Mouse (Mus musculus) neural tube, embryonic 11.5 days (tissue): ENCODE measurements around the gene Bloc1s6. TPM values are rescaled to one million over a fixed set of nuclear protein-coding genes. Genes with fewer than 3 reads are reported as not detected.
A peak's percentile ranks its signal among the peaks of the same experiment; 100 is the strongest.

Experiments used
- ATAC-seq: fragments of 200-750 bp; cut with Nextera tagmentation; 2 replicates; pipeline ENCODE4 v1.8.0; 2017; ENCODE audit warnings: moderate number of reproducible peaks, mild to moderate bottlenecking, moderate TSS enrichment, moderate library complexity; ENCODE audit not compliant: insufficient read depth, low FRiP score, low TSS enrichment
- DNase-seq: peaks from one replicate; pipeline ENCODE4 v3.0.0-alpha.2; 2015; ENCODE audit warnings: low spot score
- H3K27ac ChIP-seq: fragments of 300-500 bp; sonication (generic); 2 replicates; pipeline ENCODE4 v1.5.1; 2014; ENCODE audit warnings: low read depth, mild to moderate bottlenecking, low read length
- H3K27me3 ChIP-seq: fragments of 300-500 bp; sonication (generic); 2 replicates; pipeline ENCODE4 v1.6.1; 2014; ENCODE audit warnings: mild to moderate bottlenecking, low read length, mixed read lengths; ENCODE audit not compliant: control insufficient read depth, insufficient read depth
- H3K36me3 ChIP-seq: fragments of 300-500 bp; sonication (generic); 2 replicates; pipeline ENCODE4 v1.6.1; 2014; ENCODE audit warnings: mild to moderate bottlenecking, low read length, moderate library complexity, mixed read lengths; ENCODE audit not compliant: control insufficient read depth, insufficient read depth
- H3K4me1 ChIP-seq: fragments of 300-500 bp; sonication (generic); 2 replicates; pipeline ENCODE4 v1.6.1; 2014; ENCODE audit warnings: low read length, mixed read lengths; ENCODE audit not compliant: control insufficient read depth, insufficient read depth
- H3K4me2 ChIP-seq: fragments of 300-500 bp; sonication (generic); 2 replicates; pipeline ENCODE4 v1.6.1; 2014; ENCODE audit warnings: low read depth, mild to moderate bottlenecking, moderate library complexity
- H3K4me3 ChIP-seq: fragments of 300-500 bp; sonication (generic); 2 replicates; pipeline ENCODE4 v1.5.1; 2014; ENCODE audit warnings: low read depth, low read length
- H3K9ac ChIP-seq: fragments of 300-500 bp; sonication (generic); 2 replicates; pipeline ENCODE4 v1.6.1; 2014; ENCODE audit warnings: mild to moderate bottlenecking, low read length
- H3K9me3 ChIP-seq: fragments of 300-500 bp; sonication (generic); 2 replicates; pipeline ENCODE4 v1.6.1; 2016; ENCODE audit warnings: low read length; ENCODE audit not compliant: control insufficient read depth
- WGBS: fragments of 180-500 bp; shearing (Covaris S2); extraction: QIAGEN DNeasy Blood & Tissue Kit; methylation state at CpG from one replicate; pipeline ENCODE4 v1.1.7; 2014; 5-methylcytosine and 5-hydroxymethylcytosine counted together
- polyA plus RNA-seq: library from polyadenylated mRNA; unstranded; fragments of >200 nt; fragmentation: Nextera tagmentation; extraction: Ambion mirVana; gene quantifications from 2 replicates; pipeline ENCODE4 v1.2.1, GENCODE M21; 2014

The Bloc1s6 gene
- polyA plus RNA-seq, 1 experiment from 2014 or later, result 67.4 TPM

- Histone ChIP-seq H3K9ac (no peak overlapping the region), H3K27me3 (no peaks in the 10 kb centered on the region), H3K4me2 (no peak overlapping the region), H3K9me3 (no peaks in the 10 kb centered on the region), H3K4me1 (no peaks in the 10 kb centered on the region), H3K36me3 (no peaks in the 10 kb centered on the region), H3K4me3 (no peak overlapping the region), H3K27ac (no peak overlapping the region)
- DNase-seq (no peak), ATAC-seq (no peak)
- 89% methylated on average over 9 of the region's 9 CpGs for WGBS
These were observed 8.2 kb downstream of the Bloc1s6 start for GRCm38 (mm10) chr2:122746461-122746860.

DNA sequence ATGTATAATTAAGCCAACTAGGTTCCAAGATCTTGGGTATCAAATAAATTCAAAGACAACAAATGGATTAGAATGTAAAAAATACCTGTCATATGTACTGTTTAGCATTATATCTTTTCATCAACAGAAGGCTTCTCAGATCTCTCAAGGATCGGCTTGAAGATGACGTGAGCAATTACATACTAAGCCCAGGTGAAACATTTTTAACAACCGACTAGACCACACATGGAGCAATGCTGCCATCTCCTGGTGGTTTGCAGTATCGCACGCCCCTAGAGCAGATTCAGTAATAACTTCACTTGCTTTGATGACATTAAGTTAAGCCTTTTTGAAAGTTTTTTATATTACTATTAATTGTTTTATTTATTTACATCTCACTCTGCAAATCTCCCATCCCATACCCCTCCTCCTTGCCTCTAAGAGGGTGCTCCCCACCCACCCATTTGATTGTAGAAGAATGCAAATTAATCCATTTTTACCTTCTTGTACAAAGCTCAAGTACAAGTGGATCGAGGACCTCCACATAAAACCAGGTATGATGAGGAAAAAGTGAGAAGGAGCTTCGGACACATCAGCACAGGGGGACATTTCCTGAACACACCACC lies 15.5 kb downstream of the Bloc1s6 start:
- 19% methylated on average over 7 of the region's 7 CpGs for WGBS
- Histone ChIP-seq H3K27me3 (no peaks in the 10 kb centered on the region), H3K4me1 (no peaks in the 10 kb centered on the region), H3K4me3 (no peak overlapping the region), H3K9ac (no peak overlapping the region), H3K36me3 (no peaks in the 10 kb centered on the region), H3K4me2 (no peak overlapping the region), H3K27ac (no peak overlapping the region), H3K9me3 (no peaks in the 10 kb centered on the region)
- DNase-seq (peak; percentile 78), ATAC-seq (peak; percentile 38; the same call in 1 of the 2 replicates)

DNA sequence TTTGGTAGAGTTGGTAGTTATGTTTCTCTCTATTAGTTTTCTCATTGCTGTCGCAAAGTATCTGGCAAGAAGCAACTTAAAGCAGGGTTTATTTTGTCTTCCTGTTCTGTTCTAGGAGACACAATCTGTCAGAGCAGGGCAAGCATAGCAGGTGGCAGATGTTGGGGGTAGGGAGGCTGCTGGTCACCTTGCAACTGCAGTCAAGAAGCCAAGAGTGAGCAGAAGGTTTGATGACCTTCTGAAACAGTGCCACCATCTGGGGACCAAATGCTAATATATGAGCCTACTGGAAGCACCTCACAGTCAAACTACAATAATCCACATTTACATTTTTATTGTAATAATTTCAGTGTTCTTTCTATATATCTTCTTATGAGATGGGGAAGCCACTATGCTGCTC lies 21.5 kb downstream of the Bloc1s6 start:
- 96% methylated on average over 1 of the region's 1 CpGs for WGBS
- H3K9ac ChIP-seq, result no peak overlapping the region
- peaks cover under 1% of the 10 kb centered on the region; the same call in 1 of the 2 replicates for H3K27me3 ChIP-seq
- no peaks in the 10 kb centered on the region for H3K4me1 ChIP-seq
- no peaks in the 10 kb centered on the region for H3K9me3 ChIP-seq
- H3K4me2 ChIP-seq, result no peak overlapping the region
- H3K27ac ChIP-seq, result no peak overlapping the region
- no peaks in the 10 kb centered on the region for H3K36me3 ChIP-seq
- ATAC-seq (no peak), DNase-seq (no peak)
- no peak overlapping the region for H3K4me3 ChIP-seq

GRCm38 (mm10) chr2:122762991-122763390 lies 24.7 kb downstream of the Bloc1s6 start:
- no peaks in the 10 kb centered on the region for H3K36me3 ChIP-seq
- H3K9ac ChIP-seq, result no peak overlapping the region
- no peak for DNase-seq
- no peak for ATAC-seq
- no peak overlapping the region for H3K4me3 ChIP-seq
- no peaks in the 10 kb centered on the region for H3K4me1 ChIP-seq
- H3K27me3 ChIP-seq, result peaks cover 9% of the 10 kb centered on the region
- WGBS, result 66% methylated on average over 3 of the region's 3 CpGs
- H3K27ac ChIP-seq, result no peak overlapping the region
- H3K9me3 ChIP-seq, result no peaks in the 10 kb centered on the region
- H3K4me2 ChIP-seq, result no peak overlapping the region

DNA sequence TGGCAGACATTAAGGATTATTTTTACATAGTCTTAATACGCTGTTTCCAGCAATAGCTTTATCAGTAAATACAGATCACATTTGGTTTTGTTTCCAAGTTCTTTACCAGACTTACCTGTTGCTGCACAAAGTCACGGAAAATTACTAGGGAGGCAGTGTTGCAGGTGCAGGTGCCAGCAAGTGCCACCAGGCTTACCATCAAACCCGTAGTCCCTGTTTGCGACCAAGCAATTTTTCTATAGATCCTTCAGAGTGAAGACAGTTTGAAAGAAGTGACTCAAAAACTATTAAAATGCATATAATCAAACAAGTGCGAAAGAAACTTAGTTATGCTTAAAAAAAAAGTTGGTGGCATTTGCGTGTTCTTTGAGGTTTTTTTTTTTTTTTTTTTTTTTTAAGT lies 26.2 kb downstream of the Bloc1s6 start:
- Histone ChIP-seq H3K9ac (no peak overlapping the region), H3K4me1 (no peaks in the 10 kb centered on the region), H3K4me2 (no peak overlapping the region), H3K36me3 (no peaks in the 10 kb centered on the region), H3K4me3 (no peak overlapping the region; the same call in 1 of the 2 replicates), H3K9me3 (no peaks in the 10 kb centered on the region), H3K27ac (no peak overlapping the region), H3K27me3 (peaks cover 9% of the 10 kb centered on the region)
- DNase-seq (no peak), ATAC-seq (no peak)
- 49% methylated on average over 6 of the region's 6 CpGs for WGBS

DNA sequence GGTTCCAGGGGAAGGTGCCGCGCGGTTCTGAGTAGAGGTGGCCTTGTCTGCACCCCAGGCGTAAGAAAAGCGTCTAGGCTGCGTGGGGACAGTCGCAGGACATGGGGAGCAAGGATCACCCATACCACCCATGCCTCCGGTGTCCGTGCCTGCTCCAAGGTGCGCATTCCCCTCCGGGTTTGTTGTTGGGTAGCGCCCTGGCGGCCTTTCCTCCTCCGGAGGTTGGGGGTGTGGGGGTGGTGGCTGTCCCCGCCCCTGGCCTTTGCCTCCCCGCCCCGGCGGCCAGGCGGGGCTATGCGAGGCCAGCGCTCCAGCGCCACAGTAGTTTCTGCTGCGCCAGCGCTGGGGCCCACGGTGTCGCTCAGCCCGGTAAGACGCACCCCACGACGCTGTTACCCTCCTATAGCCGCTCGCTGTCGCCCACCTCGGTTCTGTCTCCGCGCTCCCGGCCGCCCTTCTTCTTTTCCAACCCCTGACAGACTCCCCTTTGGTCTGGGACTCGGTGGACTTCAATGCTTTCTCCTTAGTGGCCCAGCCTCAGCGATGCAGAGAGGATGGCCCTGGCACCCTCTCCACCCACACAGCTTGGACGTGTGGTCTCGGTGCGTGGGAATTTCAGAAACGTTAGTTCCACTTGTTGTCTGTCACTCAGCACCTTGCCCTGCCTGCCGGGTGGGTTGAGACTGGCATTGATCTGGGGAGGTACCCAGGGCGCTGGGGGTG lies 26.9 kb downstream of the Bloc1s6 start, which contains the start of gene Sqor:
TSS of gene Sqor (plus strand) at position 167 of the 723 bp plus-strand sequence.
- Histone ChIP-seq H3K9ac (peak within 1 kb of the TSS; percentile 39; the same call in 1 of the 2 replicates), H3K36me3 (no peaks in the 10 kb centered on the region), H3K27ac (no peak within 1 kb of the TSS), H3K27me3 (peaks cover 9% of the 10 kb centered on the region), H3K4me2 (peak within 1 kb of the TSS; percentile 67), H3K9me3 (no peaks in the 10 kb centered on the region), H3K4me3 (peak within 1 kb of the TSS; percentile 39), H3K4me1 (no peaks in the 10 kb centered on the region)
- WGBS, result 1% methylated on average over 44 of the region's 46 CpGs
- peak; percentile 35 for ATAC-seq
- DNase-seq, result peak; percentile 48

- no peak overlapping the region for H3K9ac ChIP-seq
- no peaks in the 10 kb centered on the region for H3K4me1 ChIP-seq
- no peak overlapping the region for H3K27ac ChIP-seq
- ATAC-seq (no peak), DNase-seq (no peak)
- H3K36me3 ChIP-seq, result no peaks in the 10 kb centered on the region
- 26% methylated on average over 3 of the region's 3 CpGs for WGBS
- no peaks in the 10 kb centered on the region for H3K9me3 ChIP-seq
- peak overlapping the region; percentile 67 for H3K4me2 ChIP-seq
- peak overlapping the region; percentile 39; the same call in 1 of the 2 replicates for H3K4me3 ChIP-seq
- peaks cover 9% of the 10 kb centered on the region for H3K27me3 ChIP-seq
These were observed 27.5 kb downstream of the Bloc1s6 start for GRCm38 (mm10) chr2:122765794-122766145.

DNA sequence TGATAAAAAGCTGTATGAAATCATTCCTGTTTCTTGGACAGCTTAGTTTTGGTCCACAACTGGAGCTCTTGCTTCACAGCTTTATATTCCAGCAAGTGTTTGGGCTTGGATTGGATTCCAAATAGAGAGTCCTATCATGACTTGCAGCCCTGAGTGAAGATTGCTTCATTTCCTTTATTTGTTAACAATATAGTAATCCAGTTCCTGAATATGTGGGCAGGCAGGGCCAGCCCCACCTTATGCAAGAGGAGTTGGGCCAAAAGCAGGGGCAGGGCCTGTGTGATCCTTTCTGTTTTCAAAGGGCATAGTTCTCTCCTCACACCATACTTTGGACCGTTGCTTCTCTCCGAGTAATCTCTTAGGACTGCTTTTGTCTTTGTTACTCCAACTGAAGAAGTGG lies 32.7 kb downstream of the Bloc1s6 start:
- H3K4me3 ChIP-seq, result no peak overlapping the region
- H3K4me1 ChIP-seq, result no peaks in the 10 kb centered on the region
- H3K36me3 ChIP-seq, result no peaks in the 10 kb centered on the region
- WGBS, result 81% methylated on average over 2 of the region's 2 CpGs
- H3K9ac ChIP-seq, result no peak overlapping the region
- H3K4me2 ChIP-seq, result no peak overlapping the region
- H3K27ac ChIP-seq, result no peak overlapping the region
- no peaks in the 10 kb centered on the region for H3K27me3 ChIP-seq
- no peak for ATAC-seq
- DNase-seq, result no peak
- H3K9me3 ChIP-seq, result no peaks in the 10 kb centered on the region

GRCm38 (mm10) chr2:122772899-122773298 lies 34.6 kb downstream of the Bloc1s6 start:
- no peak overlapping the region for H3K4me2 ChIP-seq
- H3K27me3 ChIP-seq, result no peaks in the 10 kb centered on the region
- no peaks in the 10 kb centered on the region for H3K9me3 ChIP-seq
- no peak overlapping the region for H3K9ac ChIP-seq
- H3K4me1 ChIP-seq, result no peaks in the 10 kb centered on the region
- no peak for ATAC-seq
- no peak overlapping the region for H3K27ac ChIP-seq
- no peak for DNase-seq
- no peaks in the 10 kb centered on the region for H3K36me3 ChIP-seq
- whole genome bisulfite sequencing, result 86% methylated on average over 1 of the region's 1 CpGs
- H3K4me3 ChIP-seq, result no peak overlapping the region
